ENCODE assay signal across 11 mouse cellular contexts in the genomic region with DNA sequence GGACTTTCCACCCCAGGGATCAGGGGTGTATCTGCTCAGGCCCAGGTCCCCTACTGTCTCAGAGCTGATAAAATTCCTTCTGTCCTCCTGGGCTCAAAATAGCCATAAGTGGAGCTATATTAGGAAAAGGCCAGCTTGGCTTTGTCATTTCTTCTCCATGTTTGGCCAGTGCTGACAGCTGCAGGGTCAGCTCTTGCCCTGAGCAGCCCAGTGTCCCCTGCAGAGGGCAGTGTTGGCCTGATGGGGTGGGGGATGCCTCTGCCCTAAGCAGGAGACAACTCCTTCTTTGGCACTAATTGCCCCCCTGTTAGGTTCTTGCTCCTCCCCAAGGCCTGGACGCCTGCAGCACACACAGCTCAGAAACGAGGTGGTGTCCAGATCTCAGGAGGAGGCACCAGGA. TPM values are rescaled to one million over a fixed set of nuclear protein-coding genes. Genes with fewer than 3 reads are reported as not detected.
DNase-seq lines count a peak whose midpoint lies in the region; ATAC-seq and TF ChIP-seq lines count a peak whose summit lies in the region.
"Had no signal": no experiment of that assay in that cellular context is flagged by ENCODE, and none has a peak within 500 bp of the region (broad histone marks: within the 10 kb centered on the region; RNA-seq: fewer than 3 reads in every experiment).

No protein-coding gene starts in this region.

- peaks cover 64% of the 10 kb centered on the region for H3K4me1 ChIP-seq in heart, embryonic 10.5 days
- H3K4me1 ChIP-seq in forebrain, embryonic 13.5 days, result peaks cover 7% of the 10 kb centered on the region; the same call in 1 of the 2 replicates

- WGBS in heart, embryonic 10.5 days, result 17% methylated on average over 2 of the region's 2 CpGs
- 62% methylated on average over 2 of the region's 2 CpGs for WGBS in forebrain, embryonic 13.5 days

- peak; percentile 79 for TF ChIP-seq CTCF in C2C12 (IDR thresholded peaks at IDR 0.05; ENCODE audit: control insufficient read depth, insufficient read depth, insufficient read length)

- no peak overlapping the region for H3K9ac ChIP-seq in forebrain, embryonic 13.5 days
- H3K9ac ChIP-seq: midbrain, embryonic 12.5 days had no signal

- H3K36me3 ChIP-seq in C2C12 (ENCODE audit: control insufficient read depth, insufficient read depth), result no peaks in the 10 kb centered on the region
- H3K36me3 ChIP-seq in heart, embryonic 10.5 days, result peaks cover 45% of the 10 kb centered on the region
- H3K36me3 ChIP-seq in forebrain, embryonic 13.5 days (ENCODE audit: poor library complexity, severe bottlenecking), result no peaks in the 10 kb centered on the region
- H3K36me3 ChIP-seq: midbrain, embryonic 12.5 days had no signal

- no peaks in the 10 kb centered on the region for H3K79me3 ChIP-seq in C2C12 (ENCODE audit: low read depth)

- no peak for ATAC-seq in forebrain, embryonic 13.5 days

- H3K4me3 ChIP-seq in C2C12 (ENCODE audit: insufficient read depth, poor library complexity, severe bottlenecking), result no peak overlapping the region
- H3K4me3 ChIP-seq in heart, embryonic 10.5 days, result no peak overlapping the region
- H3K4me3 ChIP-seq in forebrain, embryonic 13.5 days, result no peak overlapping the region
- H3K4me3 ChIP-seq: midbrain, embryonic 12.5 days had no signal

- peak; percentile 32 for DNase-seq in adrenal gland, postnatal 10 days
- DNase-seq in adrenal gland, adult 8-10 months, result no peak
- DNase-seq in heart, embryonic 10.5 days (ENCODE audit: low spot score), result peak; percentile 95
- DNase-seq in kidney, postnatal 25 days, result peak; percentile 27 to 66
- DNase-seq in retina, embryonic 14.5 days (ENCODE audit: low spot score), result no peak
- no peak for DNase-seq in urinary bladder, postnatal 25 days (ENCODE audit: low spot score)
- DNase-seq: right cerebral cortex, adult 18-20 months had no signal

- peak overlapping the region; percentile 88 for H3K27ac ChIP-seq in heart, embryonic 10.5 days
- H3K27ac ChIP-seq in forebrain, embryonic 13.5 days, result no peak overlapping the region
- H3K27ac ChIP-seq: midbrain, embryonic 12.5 days had no signal

- no peaks in the 10 kb centered on the region for H3K27me3 ChIP-seq in C2C12 (ENCODE audit: control insufficient read depth, insufficient read depth, insufficient read length)
- H3K27me3 ChIP-seq in heart, embryonic 10.5 days (ENCODE audit: insufficient read depth, poor library complexity, severe bottlenecking), result no peaks in the 10 kb centered on the region
- peaks cover 6% of the 10 kb centered on the region; the same call in 1 of the 2 replicates for H3K27me3 ChIP-seq in forebrain, embryonic 13.5 days
- H3K27me3 ChIP-seq: midbrain, embryonic 12.5 days had no signal

- no peak overlapping the region for H3K4me2 ChIP-seq in forebrain, embryonic 13.5 days
- H3K4me2 ChIP-seq: midbrain, embryonic 12.5 days had no signal

- no peaks in the 10 kb centered on the region for H3K9me3 ChIP-seq in heart, embryonic 10.5 days
- H3K9me3 ChIP-seq in forebrain, embryonic 13.5 days (replicated peaks), result no peaks in the 10 kb centered on the region
- H3K9me3 ChIP-seq: midbrain, embryonic 12.5 days had no signal

- no peaks in the 10 kb centered on the region for H3K79me2 ChIP-seq in C2C12 (ENCODE audit: control insufficient read depth, insufficient read depth)

- H3ac ChIP-seq in C2C12 (ENCODE audit: control insufficient read depth, insufficient read length, low read depth), result no peak overlapping the region

TF ChIP-seq in C2C12, 6 proteins besides CTCF, POLR2A, EP300 and RAD21:
- no peak for TF ChIP-seq MYOD1 (IDR thresholded peaks at IDR 0.05; ENCODE audit: control insufficient read depth, insufficient read length, low read depth)
- TF ChIP-seq USF1 (IDR thresholded peaks at IDR 0.05; ENCODE audit: low read depth), result no peak
- TF ChIP-seq MAX (IDR thresholded peaks at IDR 0.05), result no peak
- no peak for TF ChIP-seq CEBPB (IDR thresholded peaks at IDR 0.05; ENCODE audit: low read depth)
- no peak for TF ChIP-seq FOSL1 (IDR thresholded peaks at IDR 0.05; ENCODE audit: insufficient read depth, low read length, poor library complexity, severe bottlenecking)
- TF ChIP-seq MYOG (IDR thresholded peaks at IDR 0.05; ENCODE audit: control insufficient read depth, extremely low read depth, insufficient read length), result no peak
TF ChIP-seq in C2C12: peak in this region for 0.

RNA-seq across cellular contexts. Expression of a gene that starts 14.4 kb away (rescaled TPM):
- total RNA-seq in adrenal gland, postnatal 10 days (2021), result 10 to 100 TPM; 26.5 to 94.8 TPM
- under 1 TPM; 0.35 to 0.98 (median 0.69) TPM for total RNA-seq in adrenal gland, adult 8-10 months (2022)
- polyA plus RNA-seq in C2C12 (2012; fragmentation: generic; extraction: Trizol), result 4.0 TPM
- 136 and 219 TPM in 2 replicates for polyA plus RNA-seq in heart, embryonic 10.5 days (2016; fragmentation: Nextera tagmentation; extraction: Ambion mirVana)
- 0.32 and 0.34 TPM in 2 replicates for polyA plus RNA-seq in forebrain, embryonic 13.5 days (2015; fragmentation: Nextera tagmentation; extraction: Ambion mirVana)

RNA-seq across cellular contexts. Expression of a gene that starts 25.9 kb away (rescaled TPM):
- total RNA-seq in adrenal gland, postnatal 10 days (2021), result not detected
- total RNA-seq in adrenal gland, adult 8-10 months (2022), result under 1 TPM in 2 of 4 experiments, not detected in 2; 0.14 to 0.23 TPM
- polyA plus RNA-seq in C2C12 (2012; fragmentation: generic; extraction: Trizol), result not detected
- 4.1 and 5.9 TPM in 2 replicates for polyA plus RNA-seq in heart, embryonic 10.5 days (2016; fragmentation: Nextera tagmentation; extraction: Ambion mirVana)
- 0.16 TPM in 1 of 2 replicates, not detected in the other for polyA plus RNA-seq in forebrain, embryonic 13.5 days (2015; fragmentation: Nextera tagmentation; extraction: Ambion mirVana)
- total RNA-seq: adrenal gland, postnatal 36 days had no signal
- polyA plus RNA-seq: midbrain, embryonic 12.5 days had no signal

RNA-seq across cellular contexts. Expression of a gene that starts 51.5 kb away (rescaled TPM):
- not detected for total RNA-seq in adrenal gland, postnatal 10 days (2021)
- not detected for total RNA-seq in adrenal gland, adult 8-10 months (2022)
- polyA plus RNA-seq in C2C12 (2012; fragmentation: generic; extraction: Trizol), result not detected
- polyA plus RNA-seq in heart, embryonic 10.5 days (2016; fragmentation: Nextera tagmentation; extraction: Ambion mirVana), result not detected in 2 replicates
- polyA plus RNA-seq in forebrain, embryonic 13.5 days (2015; fragmentation: Nextera tagmentation; extraction: Ambion mirVana), result not detected in 2 replicates
- total RNA-seq: adrenal gland, postnatal 36 days had no signal
- polyA plus RNA-seq: midbrain, embryonic 12.5 days had no signal

Comparison
In these comparisons a context has a peak if more than half of its experiments do, and no peak if none do; other contexts are left out.
1. DNase-seq: peak in adrenal gland, postnatal 10 days (single experiment), heart, embryonic 10.5 days (single experiment) and kidney, postnatal 25 days (2 of 2); none in adrenal gland, adult 8-10 months (single experiment), retina, embryonic 14.5 days (single experiment) and urinary bladder, postnatal 25 days (single experiment).
2. RNA of a gene that starts 14.4 kb away (polyA plus RNA-seq): 136 to 219 TPM in heart, embryonic 10.5 days; 4.0 TPM in C2C12 (single experiment) and 0.32 to 0.34 TPM in forebrain, embryonic 13.5 days; every median in the first group is over 10 times any median in the second.